Mouse (Mus musculus): ENCODE data around the gene Memo1. TPM values are rescaled to one million over a fixed set of nuclear protein-coding genes. Genes with fewer than 3 reads are reported as not detected.
A peak's percentile ranks its signal among the peaks of the same experiment; 100 is the strongest.

The Memo1 gene
- total and polyA plus RNA-seq, 3 experiments, result 63.1 to 75.3 TPM; not detected in 1

GRCm38 (mm10) chr17:74272683-74273205 lies 22.6 kb downstream of the Memo1 start:
- Histone ChIP-seq H3K9ac (ENCODE audit: control insufficient read depth, low read depth, low read length, poor library complexity, severe bottlenecking) (no peak overlapping the region), H3K4me1 (ENCODE audit: control insufficient read depth in 1 of 2, insufficient read depth in 2 of 2, low read length in 2 of 2) (peaks cover 32 to 44% of the 10 kb centered on the region in 2 experiments), H3K36me3 (ENCODE audit: control insufficient read depth in 1 of 2, insufficient read depth in 2 of 2, low read length in 2 of 2) (peaks cover 26 to 66% of the 10 kb centered on the region in 2 experiments), H3K79me2 (ENCODE audit: control insufficient read depth, insufficient read depth, low read length, poor library complexity) (peaks cover 60% of the 10 kb centered on the region), H3K27me3 (ENCODE audit: control insufficient read depth in 1 of 2, insufficient read depth in 2 of 2, low read length in 2 of 2) (no peaks in the 10 kb centered on the region), H3K27ac (ENCODE audit: control insufficient read depth, low read depth, low read length) (peak overlapping the region; percentile 73), H3K9me3 (replicated peaks; ENCODE audit: insufficient read depth, low read length) (no peaks in the 10 kb centered on the region), H3K4me3 (ENCODE audit: control insufficient read depth in 1 of 2, insufficient read depth in 1 of 2, low read depth in 2 of 2, low read length in 2 of 2) (no peak overlapping the region)
- no peak for TF ChIP-seq ZMIZ1 (IDR thresholded peaks at IDR 0.05; ENCODE audit: low read depth, low read length)
- no peak for TF ChIP-seq TBP (IDR thresholded peaks at IDR 0.05; ENCODE audit: low read depth, low read length)
- no peak for TF ChIP-seq ETS1 (IDR thresholded peaks at IDR 0.05; ENCODE audit: low read depth, low read length)
- TF ChIP-seq EP300 (IDR thresholded peaks at IDR 0.05; ENCODE audit: low read depth in 1 of 2, low read length in 2 of 2), result no peak; a peak in 1 of 4 replicates
- no peak for TF ChIP-seq ZC3H11A (IDR thresholded peaks at IDR 0.05; ENCODE audit: low read depth, low read length)
- TF ChIP-seq ZKSCAN1 (IDR thresholded peaks at IDR 0.05; ENCODE audit: low read depth, low read length), result no peak
- no peak for DNase-seq (ENCODE audit: low read depth, low spot score)

- H3K9ac ChIP-seq (ENCODE audit: control insufficient read depth, low read depth, low read length, poor library complexity, severe bottlenecking), result no peak overlapping the region
- H3K4me3 ChIP-seq (ENCODE audit: control insufficient read depth in 1 of 2, insufficient read depth in 1 of 2, low read depth in 2 of 2, low read length in 2 of 2), result 0 out of 4 replicates have a peak overlapping the region, but pooled peaks of 1 of the 2 experiments have one; percentile 9
- DNase-seq (ENCODE audit: low read depth, low spot score), result peak; percentile 87
- H3K9me3 ChIP-seq (replicated peaks; ENCODE audit: insufficient read depth, low read length), result no peaks in the 10 kb centered on the region
- peak; percentile 69 for TF ChIP-seq MAX (IDR thresholded peaks at IDR 0.05; ENCODE audit: low read length)
- TF ChIP-seq MYB (IDR thresholded peaks at IDR 0.05; ENCODE audit: low read depth, low read length), result peak; percentile 51; the same call in 1 of the 2 replicates
- TF ChIP-seq ZC3H11A (IDR thresholded peaks at IDR 0.05; ENCODE audit: low read depth, low read length), result peak; percentile 1; the same call in 1 of the 2 replicates
- TF ChIP-seq RCOR1 (IDR thresholded peaks at IDR 0.05; ENCODE audit: low read depth, low read length), result peak; percentile 53
- peak; percentile 21 to 70; a peak in 3 of 4 replicates for TF ChIP-seq EP300 (IDR thresholded peaks at IDR 0.05; ENCODE audit: low read depth in 1 of 2, low read length in 2 of 2)
- no peak for TF ChIP-seq GABPA (IDR thresholded peaks at IDR 0.05; ENCODE audit: low read depth, low read length)
- TF ChIP-seq SMC3 (IDR thresholded peaks at IDR 0.05; ENCODE audit: low read depth, low read length), result no peak
- 0 out of 2 replicates have a peak, but pooled peaks have one; percentile 15 for TF ChIP-seq HCFC1 (IDR thresholded peaks at IDR 0.05; ENCODE audit: low read depth, low read length)
- 0 out of 2 replicates have a peak, but pooled peaks have one; percentile 56 for TF ChIP-seq SIN3A (IDR thresholded peaks at IDR 0.05; ENCODE audit: low read length)
- TF ChIP-seq ETS1 (IDR thresholded peaks at IDR 0.05; ENCODE audit: low read depth, low read length), result peak; percentile 61
- TF ChIP-seq MAZ (IDR thresholded peaks at IDR 0.05; ENCODE audit: low read depth, low read length), result no peak
- TF ChIP-seq BHLHE40 (IDR thresholded peaks at IDR 0.05; ENCODE audit: borderline replicate concordance, low read depth, low read length), result peak; percentile 10; the same call in 1 of the 2 replicates
- peak; percentile 69 for TF ChIP-seq ZNF384 (IDR thresholded peaks at IDR 0.05; ENCODE audit: low read depth, low read length)
- TF ChIP-seq USF1 (IDR thresholded peaks at IDR 0.05; ENCODE audit: low read depth, low read length), result no peak
- TF ChIP-seq KAT2A (conservative IDR thresholded peaks at IDR 0.05; ENCODE audit: low read depth, low read length), result no peak
- TF ChIP-seq MYC (IDR thresholded peaks at IDR 0.05; ENCODE audit: low read depth, low read length), result peak; percentile 82; the same call in 1 of the 2 replicates
- TF ChIP-seq MXI1 (IDR thresholded peaks at IDR 0.05; ENCODE audit: low read depth, low read length), result peak; percentile 78; the same call in 1 of the 2 replicates
- no peak for TF ChIP-seq POLR2AphosphoS5 (IDR thresholded peaks at IDR 0.05; ENCODE audit: borderline replicate concordance, low read depth, low read length)
- no peak for TF ChIP-seq JUND (IDR thresholded peaks at IDR 0.05; ENCODE audit: low read depth, low read length)
- 0 out of 2 replicates have a peak, but pooled peaks have one; percentile 64 for TF ChIP-seq GATA1 (IDR thresholded peaks at IDR 0.05; ENCODE audit: low read depth, low read length)
- TF ChIP-seq TCF12 (IDR thresholded peaks at IDR 0.05; ENCODE audit: low read depth, low read length), result peak; percentile 71
- peaks cover 21 to 69% of the 10 kb centered on the region in 2 experiments for H3K36me3 ChIP-seq (ENCODE audit: control insufficient read depth in 1 of 2, insufficient read depth in 2 of 2, low read length in 2 of 2)
- peak overlapping the region; percentile 73 for H3K27ac ChIP-seq (ENCODE audit: control insufficient read depth, low read depth, low read length)
- peaks cover 39 to 42% of the 10 kb centered on the region in 2 experiments for H3K4me1 ChIP-seq (ENCODE audit: control insufficient read depth in 1 of 2, insufficient read depth in 2 of 2, low read length in 2 of 2)
- H3K27me3 ChIP-seq (ENCODE audit: control insufficient read depth in 1 of 2, insufficient read depth in 2 of 2, low read length in 2 of 2), result no peaks in the 10 kb centered on the region
- H3K79me2 ChIP-seq (ENCODE audit: control insufficient read depth, insufficient read depth, low read length, poor library complexity), result peaks cover 58% of the 10 kb centered on the region
These were observed 23.6 kb downstream of the Memo1 start for GRCm38 (mm10) chr17:74271541-74272268.
